Mouse (Mus musculus) olfactory bulb, adult 2 months (tissue): Measurements from ENCODE around the gene Dpf3.

ENCODE experiments used
- CTCF ChIP-seq: fragments of 200-500 bp; IDR thresholded peaks from 2 replicates; pipeline ENCODE4 v1.5.1; 2012; ENCODE audit warnings: low read depth, mild to moderate bottlenecking, low read length, moderate library complexity; ENCODE audit not compliant: insufficient read depth
- POLR2A ChIP-seq: fragments of 200-500 bp; IDR thresholded peaks from 2 replicates; pipeline ENCODE4 v1.6.1; 2012; ENCODE audit warnings: mild to moderate bottlenecking, low read depth, low read length, moderate library complexity; ENCODE audit not compliant: insufficient read depth

GRCm38 (mm10) chr12:83444448-83444847 is 43.1 kb downstream of the Dpf3 start:
- no peak for TF ChIP-seq CTCF
- TF ChIP-seq POLR2A = no peak
